Mouse (Mus musculus) frontal cortex, postnatal 14 days (tissue): ENCODE measurements around the gene Erbb4.
A peak's percentile ranks its signal among the peaks of the same experiment; 100 is the strongest.

Source experiments
- DNase-seq, 2 experiments: peaks; one replicate each; pipeline ENCODE4 v3.0.0; 2022; ENCODE audit warnings: low spot score in 2 of 2

The Erbb4 gene

DNA sequence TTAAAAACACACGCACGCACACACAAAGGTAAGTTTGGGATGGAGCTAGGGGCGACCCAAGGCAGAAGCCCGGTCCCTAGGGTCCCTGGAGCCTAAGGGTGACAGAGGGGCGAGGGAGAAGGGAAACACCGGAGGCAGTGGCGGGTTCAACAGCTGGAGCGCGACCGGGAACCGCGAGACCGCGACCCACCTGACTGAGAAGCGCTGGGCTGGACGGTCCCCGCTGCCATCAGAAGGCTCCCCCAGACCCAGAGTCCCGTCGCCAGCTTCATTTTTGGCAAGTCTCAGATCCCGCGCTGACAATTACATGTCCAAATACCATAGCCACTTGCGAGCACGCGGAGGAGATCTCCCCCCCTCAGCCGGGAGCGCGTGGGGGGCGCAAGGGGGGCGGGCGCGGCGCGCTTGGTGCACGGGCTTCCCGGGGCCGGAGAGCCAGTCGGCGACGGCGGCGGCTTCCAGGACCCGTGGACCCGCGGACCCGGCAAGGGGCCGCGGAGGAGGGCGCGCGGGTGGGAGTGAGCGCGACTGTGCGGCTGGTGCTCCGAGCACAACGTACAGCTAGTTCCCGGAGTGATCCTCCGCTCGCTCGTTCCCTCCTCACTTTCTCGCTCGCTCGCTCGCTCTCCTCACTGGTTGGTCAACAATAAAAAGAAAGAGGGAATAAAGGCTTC is at the start of gene Erbb4:
TSS of gene Erbb4 (minus strand) at position 575 of the 674 bp plus-strand sequence.
- no peak for DNase-seq

DNA sequence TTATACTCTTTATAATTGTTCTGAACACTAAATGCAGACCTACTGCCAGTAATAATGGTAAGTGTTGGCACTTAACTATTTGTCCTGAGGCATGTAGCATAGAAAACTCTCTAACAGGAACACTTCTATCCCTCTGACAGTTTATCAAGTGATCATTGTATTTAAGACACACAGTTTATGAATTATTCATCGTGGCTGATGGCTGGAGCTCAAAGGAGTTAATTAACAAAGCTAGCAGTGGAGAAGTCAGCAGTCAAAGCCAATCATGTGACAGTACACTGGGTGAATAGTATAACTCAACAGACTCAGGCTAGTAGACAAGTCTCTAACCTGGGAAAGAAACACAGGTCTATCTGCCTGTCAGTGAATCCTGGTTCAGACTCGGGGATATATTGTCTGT is 49.5 kb upstream of the Erbb4 start:
- no peak for DNase-seq

DNA sequence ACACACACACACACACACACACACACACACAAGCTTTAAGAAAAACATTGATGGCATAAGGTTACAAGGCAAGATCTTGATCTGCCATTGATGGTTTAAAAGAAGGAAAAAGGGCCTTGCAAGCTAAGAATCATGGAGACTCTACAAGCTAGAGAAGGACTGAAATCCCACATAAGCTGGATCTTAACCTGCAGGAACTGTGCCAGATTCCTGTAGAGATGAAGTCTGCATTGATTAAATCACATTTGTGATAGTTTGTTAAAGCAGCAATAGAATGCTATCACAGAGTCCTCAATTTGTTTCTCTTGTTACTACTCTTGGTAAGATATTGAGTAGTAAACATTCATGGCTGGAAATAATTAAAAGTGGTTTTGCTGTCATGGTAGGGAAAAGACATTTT is 33.5 kb upstream of the Erbb4 start:
- DNase-seq, result no peak

DNA sequence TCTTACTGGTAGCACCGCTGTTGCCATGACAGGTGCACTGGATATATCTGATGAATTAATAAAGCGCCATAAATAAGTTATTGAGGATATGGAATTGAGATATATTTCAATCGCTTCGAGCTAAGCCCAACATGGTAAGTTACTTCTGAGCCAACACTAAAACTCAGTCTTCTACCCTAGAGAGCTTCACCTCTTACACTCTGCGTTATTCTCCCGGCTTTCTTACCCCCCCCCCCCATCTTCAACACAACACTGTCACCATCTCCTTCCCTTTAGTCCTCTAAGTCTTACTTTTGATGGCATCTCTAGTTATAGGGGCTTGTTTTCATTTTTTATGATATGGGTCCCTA is 31.6 kb upstream of the Erbb4 start:
- no peak for DNase-seq

DNA sequence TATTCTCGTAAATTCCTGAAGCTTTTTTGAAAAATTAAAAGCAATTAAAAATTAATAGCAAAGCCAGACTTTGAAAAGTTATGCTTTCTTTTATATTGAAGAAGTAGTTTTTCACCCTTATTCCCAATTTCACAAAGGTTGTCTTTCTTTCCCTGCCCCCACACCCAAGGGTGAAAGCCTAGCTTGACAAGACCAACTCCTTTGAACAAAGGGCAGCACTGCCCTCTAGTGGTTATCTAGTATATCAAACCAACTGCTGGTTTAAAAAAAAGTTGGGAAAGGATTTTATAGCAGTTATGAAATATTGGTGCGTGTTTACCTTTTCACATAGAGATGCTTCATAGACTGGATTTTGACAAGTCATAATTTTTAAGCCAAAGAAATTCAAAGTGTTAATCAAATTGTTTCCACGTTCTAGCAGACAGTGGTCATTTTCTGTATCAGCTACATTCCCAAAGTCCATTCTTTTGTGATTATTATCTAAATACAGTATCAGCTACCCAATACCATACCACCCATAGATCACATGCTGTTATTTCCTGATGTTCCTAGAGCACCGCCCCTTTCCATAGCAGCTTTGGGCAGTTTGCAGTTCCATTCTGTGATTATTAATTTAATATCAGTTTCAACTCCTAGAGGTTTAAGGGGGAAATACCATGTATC is 31.1 kb upstream of the Erbb4 start:
- peak in 1 of 2 experiments; percentile 45 for DNase-seq

DNA sequence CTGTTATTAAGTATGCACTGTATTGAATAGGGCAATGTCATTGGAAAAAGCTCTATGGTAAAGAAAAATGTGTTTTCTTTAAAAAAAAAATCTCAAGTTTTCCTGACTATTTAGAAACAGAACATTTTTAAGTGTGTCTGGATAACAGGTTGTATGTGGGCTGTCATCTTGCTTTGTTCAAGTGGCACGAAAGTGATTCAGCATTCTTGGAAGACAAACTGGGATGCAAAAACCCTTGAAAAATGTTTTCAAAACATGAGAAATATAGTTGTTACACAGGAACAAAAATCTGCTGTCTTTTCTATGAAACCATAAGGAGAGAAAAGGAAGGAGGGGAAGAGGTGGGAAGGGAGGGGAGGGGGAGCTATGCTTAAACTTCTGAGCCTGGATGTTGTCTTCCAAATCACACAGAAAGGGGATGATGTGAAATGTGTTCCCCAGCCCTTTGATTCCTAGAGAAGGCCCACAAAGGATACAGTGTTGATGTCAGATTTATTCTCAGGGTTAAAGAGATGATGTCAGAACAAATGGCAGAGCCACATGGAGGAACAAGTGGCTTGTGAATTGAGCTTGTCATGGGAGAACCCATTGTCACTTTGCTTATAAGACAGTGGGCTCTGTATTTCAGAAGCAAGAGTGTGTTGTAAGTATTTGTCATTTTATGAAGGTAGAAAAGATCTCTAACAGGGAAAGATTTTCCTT is 16.4 kb upstream of the Erbb4 start:
- no peak for DNase-seq

DNA sequence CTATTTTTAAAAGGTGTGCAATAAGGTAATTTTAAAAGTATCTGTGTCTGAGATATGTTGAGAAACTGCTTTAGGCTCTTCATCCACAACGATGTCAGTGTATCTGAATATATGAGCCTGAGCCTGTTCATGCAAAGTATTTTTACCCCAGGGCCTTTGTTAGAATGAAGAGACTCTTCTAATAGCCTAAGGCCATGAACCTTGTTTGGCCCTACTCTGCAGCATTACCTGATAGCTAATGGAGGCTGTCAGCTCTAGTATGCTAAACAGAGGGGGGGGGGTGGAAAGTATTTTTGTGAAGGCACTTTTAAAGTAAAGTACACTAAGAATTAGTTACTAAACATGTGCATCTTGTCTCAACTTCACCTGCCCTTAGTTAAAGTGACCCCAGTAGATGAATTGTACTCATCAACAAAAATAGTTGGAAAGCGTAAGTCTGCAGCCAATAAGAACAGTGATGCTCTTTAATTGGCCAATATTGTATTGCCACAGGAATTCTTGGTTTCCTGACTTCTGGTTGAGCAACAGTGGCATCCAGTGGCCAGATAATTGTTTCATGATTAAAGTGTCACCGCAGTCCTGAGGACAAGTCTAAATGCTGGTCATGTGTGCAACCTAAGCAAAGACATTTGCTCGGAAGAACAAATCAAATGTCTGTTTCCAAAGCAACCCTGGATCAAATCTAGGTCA is 10.5 kb upstream of the Erbb4 start:
- DNase-seq, result no peak

DNA sequence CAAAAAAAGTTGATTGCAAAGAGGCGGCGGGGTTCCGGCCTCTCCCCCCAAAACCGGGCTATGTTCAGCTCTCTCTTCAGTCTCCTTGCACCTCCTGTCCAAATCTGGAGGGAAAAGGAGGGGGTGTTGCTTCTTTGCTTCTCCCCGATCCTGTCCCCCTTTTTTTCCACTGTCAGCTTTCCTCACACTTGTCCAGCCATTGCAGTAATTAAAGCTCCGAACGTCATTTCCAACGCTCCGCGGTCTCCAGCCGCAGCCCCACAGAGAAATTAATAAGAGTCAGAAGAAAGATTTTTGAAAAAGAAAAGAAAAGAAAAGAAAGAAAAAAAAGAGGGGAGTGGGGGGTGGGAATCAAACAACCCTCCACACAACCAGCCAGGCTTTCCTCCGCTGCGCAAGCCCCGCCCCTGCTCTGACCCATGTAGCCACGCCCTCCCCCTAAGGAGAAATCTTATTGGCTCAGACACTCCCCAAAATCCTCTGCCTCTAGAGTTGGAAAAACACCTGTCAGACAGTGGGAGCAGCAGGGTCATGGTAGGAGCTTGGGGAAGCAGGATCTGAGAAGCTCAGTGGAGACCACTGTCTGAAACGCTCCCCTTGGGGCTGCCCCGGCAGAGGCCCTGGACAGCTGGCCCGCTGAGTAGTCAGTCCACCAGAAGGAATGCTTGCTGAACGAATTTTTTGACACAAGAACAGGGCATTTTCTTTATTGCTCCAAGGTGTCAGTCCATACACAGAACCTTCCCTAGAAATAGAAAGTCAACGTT is 483 bp upstream of the Erbb4 start:
- peak; percentile 11 to 42 for DNase-seq

DNA sequence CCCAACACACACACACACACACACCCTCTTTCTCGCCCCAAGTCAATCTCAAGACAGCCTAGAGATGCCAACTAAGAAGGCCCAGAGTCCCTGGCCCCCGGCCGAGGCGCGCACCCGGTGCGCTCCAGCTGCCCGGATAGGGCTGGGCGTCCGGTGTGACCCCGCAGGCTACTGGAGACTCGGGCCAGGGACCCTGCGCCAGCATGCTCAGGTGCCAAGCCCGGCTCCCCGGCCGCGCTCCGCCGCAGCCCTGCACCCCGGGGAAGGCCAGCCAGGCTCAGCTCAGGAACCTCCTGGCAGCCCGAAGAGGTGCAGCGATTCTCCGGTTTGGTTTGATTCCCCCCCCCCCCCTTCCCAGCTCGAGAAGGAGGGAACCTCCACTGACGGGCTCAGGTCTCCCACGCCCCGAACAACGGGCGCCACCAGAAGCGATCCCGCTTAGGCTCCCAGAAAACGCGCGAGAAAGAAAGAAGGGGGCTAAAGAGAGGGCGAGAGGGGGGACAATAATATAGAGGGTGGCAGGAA is 860 bp downstream of the Erbb4 start:
- DNase-seq, result peak in 1 of 2 experiments; percentile 13

DNA sequence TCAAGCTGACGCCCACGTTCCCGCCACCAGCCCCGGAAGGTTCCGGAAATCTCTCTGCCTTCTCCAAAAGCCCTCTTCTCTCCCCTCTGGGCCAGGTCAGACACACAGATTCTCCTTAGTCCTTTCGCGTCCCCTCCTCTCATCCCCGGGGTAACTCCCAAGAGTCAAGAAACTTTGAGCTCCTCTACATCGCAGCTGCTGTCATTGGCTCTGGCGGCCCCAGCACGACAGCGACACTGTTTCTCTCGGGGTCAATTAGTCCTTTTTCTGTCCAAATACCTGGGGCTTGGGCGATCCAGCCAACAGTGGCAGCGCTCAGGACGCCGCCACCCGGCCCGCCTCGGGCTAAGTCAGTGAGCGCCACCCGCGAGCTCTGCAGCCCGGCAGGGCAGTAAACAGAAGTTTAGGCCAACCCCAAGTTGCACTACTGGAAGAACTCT is 1.5 kb downstream of the Erbb4 start:
- DNase-seq, result no peak

DNA sequence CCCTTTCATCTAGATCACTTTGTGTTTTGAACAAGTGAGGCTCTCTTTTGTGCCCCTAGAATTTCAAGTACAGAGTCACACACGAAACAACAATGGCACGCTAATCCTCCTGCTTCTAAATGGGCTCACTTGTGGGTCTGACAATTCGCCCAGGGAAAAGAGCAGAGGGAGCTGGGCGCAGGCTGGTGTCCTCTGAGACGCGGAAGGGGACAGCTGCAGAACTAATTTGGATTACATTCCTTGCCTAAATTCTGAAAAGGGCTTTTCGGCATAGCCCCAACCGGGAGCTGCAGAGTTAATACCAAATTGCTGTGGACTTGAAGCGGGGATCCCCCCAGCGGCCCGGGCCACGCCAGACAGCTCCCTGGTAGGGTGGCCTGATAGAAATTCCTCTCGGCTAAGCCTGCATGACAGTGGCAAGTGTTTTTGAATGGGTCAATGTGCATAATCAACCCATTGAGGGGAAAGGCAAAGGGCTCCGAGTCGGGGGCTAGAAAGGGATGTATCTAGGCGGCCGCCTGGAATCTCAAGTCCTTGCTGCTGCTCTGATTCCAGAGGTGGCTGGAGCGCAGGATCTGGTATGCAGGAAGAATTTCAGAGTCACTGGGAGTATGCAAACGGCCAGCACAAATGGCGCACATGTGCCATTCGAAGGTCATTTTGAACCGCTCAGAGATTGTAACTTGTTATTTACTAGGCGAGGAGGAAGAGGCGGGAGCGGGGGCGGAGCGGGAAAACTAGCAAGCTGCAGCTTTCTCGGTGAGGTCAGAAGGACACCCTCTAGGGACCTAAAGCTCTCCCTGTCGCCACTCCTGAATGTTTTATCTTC is 2.2 kb downstream of the Erbb4 start:
- DNase-seq, result peak; percentile 11 to 31

DNA sequence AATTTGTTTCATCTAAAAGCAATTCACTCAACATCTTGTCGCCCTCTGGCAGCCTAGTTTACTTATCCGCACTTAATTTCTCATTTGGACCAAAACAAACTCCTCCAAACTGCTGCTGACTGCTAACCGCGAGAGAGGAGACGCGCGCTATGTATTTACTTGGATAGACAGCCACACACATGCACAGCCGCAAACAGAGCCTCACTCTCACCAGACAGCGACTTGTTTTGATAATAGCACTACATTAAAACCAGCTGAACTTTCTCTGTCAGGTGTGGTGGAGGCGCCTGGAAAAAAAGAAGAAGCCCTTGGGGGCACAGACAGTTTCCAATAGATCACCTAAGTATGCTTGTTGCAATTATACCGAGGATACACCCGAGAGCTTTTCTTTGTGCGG is 2.8 kb downstream of the Erbb4 start:
- DNase-seq, result no peak

DNA sequence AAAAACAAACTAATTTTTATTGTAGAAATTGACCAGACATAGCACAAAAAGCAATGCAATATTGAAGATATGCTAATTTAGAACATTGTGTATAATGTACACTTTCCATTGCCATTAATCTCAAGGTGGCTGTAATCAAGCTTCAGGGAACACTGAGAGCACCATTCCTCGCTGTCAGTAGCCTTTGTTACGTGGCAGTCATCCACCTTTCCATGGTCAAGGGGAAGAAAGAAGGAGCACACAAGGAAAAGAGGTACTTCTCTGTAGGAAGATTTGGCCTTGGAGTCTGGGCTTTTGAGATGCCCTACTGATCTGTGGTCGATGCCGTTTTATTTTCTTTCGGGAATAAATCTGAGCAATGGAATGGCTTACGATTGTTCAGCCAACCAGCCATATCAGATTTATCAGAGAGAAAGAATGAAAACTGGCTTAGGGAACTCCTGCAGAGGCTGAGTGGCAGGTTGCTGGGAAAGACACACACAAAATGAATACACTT is 4.6 kb downstream of the Erbb4 start:
- DNase-seq, result no peak

DNA sequence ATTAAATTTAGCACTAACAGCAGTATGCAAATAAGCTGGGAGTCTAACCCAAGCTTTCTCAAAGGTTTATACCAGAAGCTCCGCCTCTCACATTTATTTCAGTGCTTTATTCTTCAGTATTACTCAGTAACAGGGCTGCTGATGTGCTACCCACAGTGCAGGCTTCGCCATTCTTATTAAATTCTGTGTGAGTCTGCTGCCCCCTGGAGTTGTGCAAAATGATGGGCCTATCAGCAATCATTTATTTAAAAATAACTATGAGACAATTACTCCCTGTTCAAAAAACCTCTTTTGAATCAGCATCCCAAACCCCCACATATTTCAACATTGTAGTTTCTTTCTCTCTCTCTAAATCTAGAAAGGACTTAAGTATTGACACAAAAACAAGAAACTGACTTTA is 6.2 kb downstream of the Erbb4 start:
- DNase-seq, result no peak

DNA sequence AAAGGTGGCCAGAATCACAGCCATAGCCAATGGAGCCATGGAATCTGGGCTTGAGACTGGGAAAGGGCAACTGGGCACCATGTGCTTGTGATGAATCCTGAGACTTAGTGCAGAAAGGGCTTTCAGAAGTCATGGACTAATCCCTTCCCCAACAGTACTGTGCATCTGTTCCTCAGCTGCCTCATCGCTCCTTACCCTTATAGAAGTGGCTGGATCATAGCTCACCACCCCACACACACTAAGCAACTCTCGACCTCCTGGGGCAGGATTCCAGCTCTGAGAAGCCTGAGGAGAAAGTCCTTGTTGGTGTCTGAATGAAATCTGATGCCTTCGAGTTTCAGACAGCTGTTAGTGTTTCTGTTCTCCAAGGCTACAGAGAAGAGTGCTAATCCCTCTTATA is 14.8 kb downstream of the Erbb4 start:
- no peak for DNase-seq

DNA sequence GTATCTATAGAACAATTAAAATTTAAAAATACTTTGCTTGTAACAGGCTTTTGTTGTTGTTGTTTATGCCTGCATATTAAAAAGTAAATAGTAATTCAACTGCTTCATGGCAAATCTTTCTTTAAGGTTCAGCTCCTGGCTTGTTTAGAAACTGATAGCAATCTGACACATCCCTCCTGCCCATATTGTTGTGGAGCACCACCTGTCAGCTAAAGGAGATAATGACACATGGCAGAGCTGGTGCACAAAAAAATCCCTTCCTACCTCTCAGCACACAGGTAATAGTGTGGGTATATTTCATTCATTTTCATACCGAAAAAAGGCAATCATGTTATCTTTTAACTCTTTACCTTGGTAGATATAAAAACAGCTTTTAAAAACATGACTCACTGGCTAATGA is 18.5 kb downstream of the Erbb4 start:
- DNase-seq, result no peak

DNA sequence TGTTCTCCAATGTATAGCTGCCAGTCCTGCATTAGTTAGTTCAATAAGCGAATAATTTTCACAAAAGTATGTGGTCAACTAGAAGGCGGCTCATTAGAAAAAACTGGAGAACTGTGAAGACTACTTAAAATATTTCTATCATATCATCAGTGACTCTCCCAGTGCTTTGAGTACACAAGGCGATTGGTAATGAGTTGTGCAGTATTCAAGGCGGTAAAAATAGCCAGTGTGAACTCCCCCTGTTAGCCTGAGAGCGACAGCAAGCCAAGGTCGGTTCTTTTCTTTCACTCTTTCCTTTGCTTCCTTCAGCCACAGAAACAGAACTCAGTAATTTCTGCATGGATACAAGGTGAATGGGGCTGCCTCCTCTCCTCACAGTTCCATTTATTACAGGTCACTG is 22.1 kb downstream of the Erbb4 start:
- no peak for DNase-seq

DNA sequence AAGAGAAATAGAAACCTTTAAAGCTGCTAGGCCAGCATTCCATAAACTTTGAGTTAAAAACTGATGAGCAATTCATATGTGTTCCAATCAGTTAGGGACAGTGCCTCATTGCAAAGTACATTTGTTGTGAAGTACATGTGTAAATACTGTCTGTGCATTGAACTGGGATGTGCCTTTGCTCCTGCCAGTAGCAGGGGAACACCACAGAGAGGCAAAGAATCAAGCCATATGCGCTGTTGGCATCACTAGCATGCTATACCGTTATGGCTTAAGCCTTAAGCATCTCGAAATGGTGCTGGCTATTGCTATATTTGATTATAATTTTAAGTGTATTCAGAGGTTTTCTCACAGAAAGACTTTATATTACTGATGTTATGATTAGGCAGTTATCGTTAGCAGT is 58.9 kb downstream of the Erbb4 start:
- no peak for DNase-seq

DNA sequence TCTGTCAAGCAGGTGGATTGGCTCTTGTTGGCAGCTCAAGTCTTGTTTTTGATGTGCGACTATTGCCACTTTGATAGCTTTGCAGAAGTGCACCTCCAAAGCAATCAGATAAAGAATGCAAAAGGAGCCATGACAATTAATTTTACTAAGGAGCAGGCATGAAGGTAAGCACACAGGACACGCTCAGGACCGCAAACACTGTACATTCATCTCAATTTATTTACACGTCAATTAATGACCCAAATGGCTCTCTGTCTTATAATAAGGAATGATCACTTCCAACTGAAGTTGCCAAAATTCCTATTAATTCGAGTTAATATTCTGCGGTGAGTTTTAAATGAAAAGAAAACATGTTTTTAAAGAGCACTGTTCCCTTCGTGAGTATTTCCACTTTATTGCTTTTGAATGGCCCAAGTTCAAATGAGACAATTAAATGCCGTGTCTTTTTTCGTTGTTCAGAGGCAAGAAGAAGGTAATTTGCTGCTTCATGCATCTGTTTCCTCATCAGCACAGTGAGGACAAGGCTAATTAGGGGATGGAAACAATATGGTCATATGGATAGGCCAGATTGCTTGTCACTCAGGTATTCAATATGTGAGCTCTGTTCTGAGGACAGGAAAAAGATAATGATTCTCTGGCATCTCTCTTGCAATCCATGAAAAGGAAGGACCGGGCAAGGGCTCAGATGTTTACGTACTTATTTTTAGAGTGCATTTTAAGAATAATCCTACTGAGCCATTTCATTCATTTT is 61.5 kb downstream of the Erbb4 start:
- DNase-seq, result no peak

DNA sequence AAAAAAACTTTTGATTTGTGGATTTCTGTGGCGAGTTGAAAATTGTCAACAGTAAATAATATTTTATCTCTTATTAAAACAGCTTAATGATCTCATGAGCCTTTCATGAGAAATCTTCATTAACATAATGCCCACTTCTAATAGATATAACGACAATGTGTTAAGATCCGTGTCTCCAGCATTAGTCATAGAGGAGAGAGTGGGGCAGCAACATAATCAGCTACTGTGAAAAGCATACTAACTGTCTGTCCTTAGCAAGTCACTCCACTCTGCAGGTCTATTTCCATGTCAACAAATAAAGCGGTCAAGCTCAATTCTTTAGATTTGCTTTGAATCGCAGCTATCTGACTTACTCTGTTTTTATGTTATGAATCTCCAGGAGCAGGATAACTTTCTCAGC is 80.0 kb downstream of the Erbb4 start:
- DNase-seq, result no peak
